Mouse (Mus musculus) bone marrow, adult 2 months (tissue): ENCODE results near the gene Rbp1. TPM values are rescaled to one million over a fixed set of nuclear protein-coding genes. Genes with fewer than 3 reads are reported as not detected.

Experiments
- H3K27ac ChIP-seq: fragments of 200-500 bp; 2 replicates; pipeline ENCODE4 v1.5.1; 2012; ENCODE audit warnings: low read depth, mild to moderate bottlenecking, control low read depth, inconsistent platforms, low read length; ENCODE audit not compliant: control insufficient read depth, poor library complexity, insufficient read depth
- H3K4me1 ChIP-seq: fragments of 200-500 bp; 2 replicates; pipeline ENCODE4 v1.6.1; 2011; ENCODE audit warnings: low read length; ENCODE audit not compliant: control insufficient read depth, insufficient read depth
- H3K4me3 ChIP-seq: fragments of 200-500 bp; replicated peaks from 2 replicates; pipeline ENCODE3; 2011; ENCODE audit warnings: mild to moderate bottlenecking, low read depth, low read length, control low read depth; ENCODE audit not compliant: control insufficient read depth
- CTCF ChIP-seq: fragments of 200-500 bp; IDR thresholded peaks from 2 replicates; pipeline ENCODE4 v1.5.1; 2011; ENCODE audit warnings: low read length, control low read depth; ENCODE audit not compliant: control insufficient read depth, insufficient read depth
- POLR2A ChIP-seq: fragments of 200-500 bp; IDR thresholded peaks from 2 replicates; pipeline ENCODE4 v1.6.1; 2011; ENCODE audit warnings: low read depth, mild to moderate bottlenecking, control low read depth, low read length, borderline replicate concordance; ENCODE audit not compliant: control insufficient read depth
- WGBS: fragments of 180-500 bp; shearing (Covaris S2); methylation state at CpG from one replicate; pipeline ENCODE4 v1.1.7; 2018; 5-methylcytosine and 5-hydroxymethylcytosine counted together
- polyA plus RNA-seq: library from polyadenylated mRNA; stranded (reverse); fragments of >200 nt; gene quantifications from 2 replicates; pipeline ENCODE4 v1.2.4, GENCODE M21; 2011; ENCODE audit warnings: low replicate concordance; ENCODE audit not compliant: missing spikeins, insufficient read depth, insufficient read length

The Rbp1 gene
- polyA plus RNA-seq, 1 experiment, result 4.9 TPM

- H3K4me1 ChIP-seq, result no peaks in the 10 kb centered on the region
- WGBS, result 87% methylated on average over 1 of the region's 1 CpGs
- no peak overlapping the region for H3K27ac ChIP-seq
- H3K4me3 ChIP-seq, result no peak overlapping the region
- no peak for TF ChIP-seq POLR2A
- TF ChIP-seq CTCF, result no peak
Observed at GRCm38 (mm10) chr9:98450976-98451375, 28.2 kb downstream of the Rbp1 start.

- no peak overlapping the region for H3K4me3 ChIP-seq
- WGBS, result 62% methylated on average over 2 of the region's 2 CpGs
- no peak overlapping the region for H3K27ac ChIP-seq
- TF ChIP-seq CTCF, result no peak
- no peak for TF ChIP-seq POLR2A
- H3K4me1 ChIP-seq, result no peaks in the 10 kb centered on the region
Observed at GRCm38 (mm10) chr9:98466709-98467108, 43.9 kb downstream of the Rbp1 start.

GRCm38 (mm10) chr9:98480172-98480749, 57.5 kb downstream of the Rbp1 start:
- no peak overlapping the region for H3K27ac ChIP-seq
- TF ChIP-seq POLR2A (no peak), CTCF (no peak)
- H3K4me3 ChIP-seq, result no peak overlapping the region
- H3K4me1 ChIP-seq, result no peaks in the 10 kb centered on the region
- WGBS, result 36% methylated on average over 2 of the region's 2 CpGs

GRCm38 (mm10) chr9:98482256-98482655, 59.5 kb downstream of the Rbp1 start:
- TF ChIP-seq CTCF (no peak), POLR2A (no peak)
- WGBS, result 52% methylated on average over 4 of the region's 4 CpGs

DNA sequence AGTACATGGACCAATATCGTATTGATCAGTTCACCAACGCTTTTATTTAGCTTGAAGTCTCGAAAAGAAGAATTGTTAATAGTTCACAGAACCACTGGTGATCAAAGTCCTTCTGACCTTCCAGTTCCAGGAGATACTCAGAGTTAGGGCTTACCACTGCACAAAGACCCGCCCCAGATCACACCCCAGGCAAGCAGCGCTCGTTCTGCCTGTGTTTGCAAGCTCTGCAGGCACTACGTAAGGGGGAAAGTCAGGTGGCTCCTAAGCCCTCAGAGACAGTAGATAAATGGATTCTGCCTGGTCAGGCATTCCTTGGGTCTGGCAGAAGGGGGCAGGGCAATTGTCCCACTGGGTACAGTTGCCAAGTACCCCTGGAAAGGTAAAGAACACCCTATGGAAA, 62.3 kb downstream of the Rbp1 start:
- Histone ChIP-seq H3K27ac (no peak overlapping the region), H3K4me3 (no peak overlapping the region), H3K4me1 (no peaks in the 10 kb centered on the region)
- 88% methylated on average over 7 of the region's 7 CpGs for WGBS
- TF ChIP-seq POLR2A, result no peak
- TF ChIP-seq CTCF, result no peak

More at GRCm38 (mm10) chr9:98482256-98482655, 59.5 kb downstream of the Rbp1 start:
- Histone ChIP-seq H3K4me3 (no peak overlapping the region), H3K4me1 (no peaks in the 10 kb centered on the region), H3K27ac (no peak overlapping the region)

DNA sequence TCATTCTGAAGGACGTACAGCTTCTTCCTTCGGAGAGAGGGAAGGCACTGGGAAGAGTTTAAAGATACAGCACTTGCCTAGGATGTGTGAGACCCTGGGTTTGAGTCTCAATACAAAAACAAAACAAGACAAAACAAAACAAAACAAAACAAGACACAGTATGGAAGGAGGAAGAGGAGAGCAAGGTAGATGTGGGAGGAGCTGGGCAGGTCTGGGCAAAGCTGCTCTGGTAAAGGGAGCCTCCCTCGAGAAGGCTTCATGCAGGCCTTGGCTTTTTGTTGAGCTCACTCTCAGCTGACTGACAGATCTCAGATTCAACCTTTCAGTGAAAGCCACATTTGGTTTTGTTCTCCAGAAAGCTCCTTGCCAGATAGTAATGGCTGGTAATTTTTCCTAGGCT, 63.1 kb downstream of the Rbp1 start, which contains the start of gene Rbp2:
Gene Rbp2 (plus strand): TSS at position 301 of the 400 bp plus-strand sequence.
- 88% methylated on average over 3 of the region's 3 CpGs for WGBS
- TF ChIP-seq CTCF (no peak), POLR2A (no peak)
- Histone ChIP-seq H3K4me3 (no peak within 1 kb of the TSS), H3K27ac (no peak within 1 kb of the TSS), H3K4me1 (no peaks in the 10 kb centered on the region)

DNA sequence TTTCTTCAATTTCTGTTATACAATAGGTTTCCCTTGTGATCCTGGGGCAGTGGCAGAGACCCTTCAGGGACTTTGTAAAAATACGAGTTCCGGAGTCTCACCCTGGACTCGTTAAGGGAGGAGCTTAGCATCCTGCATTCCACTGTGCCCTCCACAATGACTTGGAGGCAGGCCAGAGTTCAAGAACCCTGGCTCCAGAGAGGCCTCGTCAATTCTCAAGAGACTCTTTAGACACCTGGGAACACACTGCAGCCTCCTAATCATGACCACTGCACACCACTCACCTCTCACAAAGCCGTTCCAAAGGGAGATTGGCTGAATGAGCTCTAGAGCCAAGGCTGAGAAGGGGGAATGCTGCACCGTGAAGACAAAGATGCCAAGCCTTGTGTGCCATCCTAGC, 64.5 kb downstream of the Rbp1 start:
- Histone ChIP-seq H3K4me1 (no peaks in the 10 kb centered on the region), H3K27ac (no peak overlapping the region), H3K4me3 (no peak overlapping the region)
- TF ChIP-seq POLR2A (no peak), CTCF (no peak)
- WGBS, result 76% methylated on average over 6 of the region's 6 CpGs

DNA sequence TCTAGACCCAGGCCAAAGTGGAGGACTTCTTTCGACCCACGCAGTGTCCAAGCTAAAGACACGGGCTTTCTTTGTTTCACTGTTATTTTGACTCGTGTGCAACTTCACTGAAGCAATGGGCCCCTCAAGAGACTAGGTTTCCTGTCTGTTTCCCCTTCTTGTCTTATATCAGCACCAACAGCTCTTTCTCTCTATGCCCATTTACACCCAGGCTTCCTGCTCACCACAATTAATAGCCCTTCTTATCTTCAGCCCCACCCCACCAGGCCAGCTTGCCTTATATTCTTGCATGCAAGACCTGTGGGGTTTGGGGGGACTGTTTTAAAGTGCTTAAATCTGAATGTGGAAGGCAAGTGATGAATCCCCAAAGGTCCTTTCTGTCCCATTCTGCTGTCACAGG, 66.8 kb downstream of the Rbp1 start:
- WGBS, result 3% methylated on average over 4 of the region's 4 CpGs
- Histone ChIP-seq H3K4me3 (no peak overlapping the region), H3K4me1 (no peaks in the 10 kb centered on the region; the same call in 1 of the 2 replicates), H3K27ac (no peak overlapping the region)
- no peak for TF ChIP-seq POLR2A
- no peak for TF ChIP-seq CTCF

DNA sequence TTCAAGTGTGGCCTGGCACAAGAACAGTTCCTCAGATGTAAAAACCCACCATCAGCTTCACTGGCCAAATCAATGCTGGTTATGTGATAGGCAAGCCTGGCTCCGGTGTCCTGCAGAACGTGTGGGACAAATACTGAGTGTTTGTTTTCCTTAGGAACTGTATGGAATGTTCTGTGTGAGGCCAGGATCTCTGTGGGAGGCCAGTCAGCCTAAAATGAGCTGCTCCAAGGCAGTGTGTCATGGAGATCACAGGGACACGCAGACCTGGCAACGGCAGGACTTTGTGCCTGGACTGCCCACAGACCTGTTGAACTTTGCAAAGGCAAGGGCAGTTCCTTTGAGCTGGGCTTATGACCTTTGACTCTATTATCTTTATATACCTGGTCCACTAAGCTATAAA, 67.4 kb downstream of the Rbp1 start:
- Histone ChIP-seq H3K4me3 (no peak overlapping the region), H3K27ac (no peak overlapping the region), H3K4me1 (no peaks in the 10 kb centered on the region; the same call in 1 of the 2 replicates)
- TF ChIP-seq POLR2A, result no peak
- TF ChIP-seq CTCF, result no peak
- WGBS, result 47% methylated on average over 4 of the region's 4 CpGs
